ENCODE assay signal across 15 mouse cellular contexts in the genomic region with DNA sequence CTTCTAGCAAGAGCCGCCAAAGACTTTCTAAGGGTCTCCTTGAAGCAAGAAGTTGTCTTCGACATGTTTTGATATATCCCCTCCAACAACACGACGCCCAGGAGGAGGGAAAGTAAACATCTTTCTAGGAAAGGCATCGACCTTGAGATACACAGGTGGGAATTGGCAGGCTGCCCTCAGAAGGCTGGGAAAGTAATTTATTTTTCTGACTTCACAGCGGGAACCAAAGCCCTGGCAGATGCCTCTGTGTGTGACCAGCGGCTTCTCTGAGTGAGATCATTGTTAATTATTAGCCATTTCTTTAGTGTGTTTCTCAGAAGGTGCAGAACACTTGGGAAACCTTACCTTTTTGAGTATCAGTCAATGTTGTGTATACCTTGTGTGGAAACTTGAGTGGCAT.
DNase-seq lines count a peak whose midpoint lies in the region; ATAC-seq lines count a peak whose summit lies in the region.
"Had no signal": no experiment of that assay in that cellular context is flagged by ENCODE, and none has a peak within 500 bp of the region (broad histone marks: within the 10 kb centered on the region; RNA-seq: fewer than 3 reads in every experiment).

No protein-coding gene starts in this region.

- no peak for ATAC-seq in kidney, embryonic 14.5 days (ENCODE audit: low FRiP score, low TSS enrichment)
- ATAC-seq in intestine, embryonic 14.5 days (replicated peaks; ENCODE audit: low FRiP score, low TSS enrichment, low read depth), result no peak; the same call in 1 of the 2 replicates
- ATAC-seq: forebrain, embryonic 13.5 days; lung, postnatal 0 days had no signal

- H3K36me3 ChIP-seq in kidney, embryonic 14.5 days (ENCODE audit: control insufficient read depth, insufficient read depth, low read length), result no peaks in the 10 kb centered on the region
- H3K36me3 ChIP-seq in intestine, embryonic 14.5 days (ENCODE audit: control insufficient read depth, insufficient read depth, low read length), result no peaks in the 10 kb centered on the region
- H3K36me3 ChIP-seq: embryonic facial prominence, embryonic 12.5 days; limb, embryonic 10.5 days had no signal

- no peak overlapping the region for H3K9ac ChIP-seq in kidney, embryonic 14.5 days (ENCODE audit: low read depth, low read length)
- no peak overlapping the region for H3K9ac ChIP-seq in intestine, embryonic 14.5 days (ENCODE audit: low read length)
- H3K9ac ChIP-seq: embryonic facial prominence, embryonic 12.5 days; forebrain, embryonic 13.5 days; hindbrain, embryonic 15.5 days had no signal

- 37% methylated on average over 7 of the region's 7 CpGs for WGBS in kidney, embryonic 14.5 days
- 31% methylated on average over 7 of the region's 7 CpGs for WGBS in intestine, embryonic 14.5 days

- H3K4me2 ChIP-seq in kidney, embryonic 14.5 days (replicated peaks; ENCODE audit: low read depth, low read length), result no peak overlapping the region
- no peak overlapping the region for H3K4me2 ChIP-seq in intestine, embryonic 14.5 days (ENCODE audit: low read length)
- H3K4me2 ChIP-seq: embryonic facial prominence, embryonic 12.5 days; forebrain, embryonic 13.5 days; hindbrain, embryonic 15.5 days had no signal

- intact Hi-C loops in heart, postnatal 14 days (cut with DNase I), result no loop called here

- H3K27me3 ChIP-seq in kidney, embryonic 14.5 days (ENCODE audit: control insufficient read depth, insufficient read depth, low read length), result no peaks in the 10 kb centered on the region
- H3K27me3 ChIP-seq in intestine, embryonic 14.5 days (replicated peaks; ENCODE audit: control insufficient read depth, insufficient read depth, low read length), result no peaks in the 10 kb centered on the region
- H3K27me3 ChIP-seq: embryonic facial prominence, embryonic 12.5 days; forebrain, embryonic 13.5 days; hindbrain, embryonic 15.5 days had no signal

- no peak overlapping the region for H3K4me3 ChIP-seq in kidney, embryonic 14.5 days (ENCODE audit: low read length)
- H3K4me3 ChIP-seq in intestine, embryonic 14.5 days (ENCODE audit: low read depth, low read length), result no peak overlapping the region
- H3K4me3 ChIP-seq: embryonic facial prominence, embryonic 12.5 days; forebrain, embryonic 13.5 days; heart, adult 2 months; hindbrain, embryonic 15.5 days; limb, embryonic 10.5 days had no signal

- DNase-seq in kidney, adult 11 months, result peak; percentile 67
- peak; percentile 79 for DNase-seq in cerebellum, adult 11-12 months
- peak; percentile 54 for DNase-seq in intestine, embryonic 14.5 days (ENCODE audit: low spot score)
- DNase-seq in kidney, postnatal 36 days, result peak; percentile 81 to 82
- DNase-seq in testis, postnatal 10 days (ENCODE audit: low spot score), result no peak
- no peak for DNase-seq in heart, postnatal 14 days
- no peak for DNase-seq in left cerebral cortex, adult 8-10 months (ENCODE audit: low spot score in 2 of 2)
- DNase-seq: adrenal gland, postnatal 10 days; heart, adult 2 months had no signal

- no peaks in the 10 kb centered on the region for H3K4me1 ChIP-seq in kidney, embryonic 14.5 days (ENCODE audit: control insufficient read depth, insufficient read depth, low read length)
- no peaks in the 10 kb centered on the region for H3K4me1 ChIP-seq in intestine, embryonic 14.5 days (replicated peaks; ENCODE audit: control insufficient read depth, insufficient read depth, low read length)
- H3K4me1 ChIP-seq: forebrain, embryonic 13.5 days; hindbrain, embryonic 15.5 days; limb, embryonic 10.5 days had no signal

- no peaks in the 10 kb centered on the region for H3K9me3 ChIP-seq in kidney, embryonic 14.5 days (ENCODE audit: control insufficient read depth, low read length)
- no peaks in the 10 kb centered on the region for H3K9me3 ChIP-seq in intestine, embryonic 14.5 days (ENCODE audit: control insufficient read depth, low read length)
- H3K9me3 ChIP-seq: embryonic facial prominence, embryonic 12.5 days; forebrain, embryonic 13.5 days; hindbrain, embryonic 15.5 days; limb, embryonic 10.5 days had no signal

- no peak overlapping the region for H3K27ac ChIP-seq in kidney, embryonic 14.5 days (ENCODE audit: low read depth, low read length)
- no peak overlapping the region for H3K27ac ChIP-seq in intestine, embryonic 14.5 days (ENCODE audit: low read depth)
- H3K27ac ChIP-seq: embryonic facial prominence, embryonic 12.5 days; forebrain, embryonic 13.5 days; heart, adult 2 months; hindbrain, embryonic 15.5 days; limb, embryonic 10.5 days had no signal

Comparison
In these comparisons a context has a peak if more than half of its experiments do, and no peak if none do; other contexts are left out.
1. DNase-seq: peak in kidney, adult 11 months (single experiment), cerebellum, adult 11-12 months (single experiment), intestine, embryonic 14.5 days (single experiment) and kidney, postnatal 36 days (2 of 2); none in testis, postnatal 10 days (single experiment), heart, postnatal 14 days (0 of 2) and left cerebral cortex, adult 8-10 months (0 of 2).